Mouse (Mus musculus) embryo, embryonic 11.5 days (tissue): ENCODE results near the gene Usp21.
A peak's percentile ranks its signal among the peaks of the same experiment; 100 is the strongest.

Experiments used
- DNase-seq: peaks from one replicate; pipeline ENCODE4 v3.0.0-alpha.2; 2012; ENCODE audit warnings: low read depth, low spot score

The Usp21 gene

GRCm38 (mm10) chr1:171265971-171266744, 21.6 kb downstream of the Usp21 start:
- no peak for DNase-seq

DNA sequence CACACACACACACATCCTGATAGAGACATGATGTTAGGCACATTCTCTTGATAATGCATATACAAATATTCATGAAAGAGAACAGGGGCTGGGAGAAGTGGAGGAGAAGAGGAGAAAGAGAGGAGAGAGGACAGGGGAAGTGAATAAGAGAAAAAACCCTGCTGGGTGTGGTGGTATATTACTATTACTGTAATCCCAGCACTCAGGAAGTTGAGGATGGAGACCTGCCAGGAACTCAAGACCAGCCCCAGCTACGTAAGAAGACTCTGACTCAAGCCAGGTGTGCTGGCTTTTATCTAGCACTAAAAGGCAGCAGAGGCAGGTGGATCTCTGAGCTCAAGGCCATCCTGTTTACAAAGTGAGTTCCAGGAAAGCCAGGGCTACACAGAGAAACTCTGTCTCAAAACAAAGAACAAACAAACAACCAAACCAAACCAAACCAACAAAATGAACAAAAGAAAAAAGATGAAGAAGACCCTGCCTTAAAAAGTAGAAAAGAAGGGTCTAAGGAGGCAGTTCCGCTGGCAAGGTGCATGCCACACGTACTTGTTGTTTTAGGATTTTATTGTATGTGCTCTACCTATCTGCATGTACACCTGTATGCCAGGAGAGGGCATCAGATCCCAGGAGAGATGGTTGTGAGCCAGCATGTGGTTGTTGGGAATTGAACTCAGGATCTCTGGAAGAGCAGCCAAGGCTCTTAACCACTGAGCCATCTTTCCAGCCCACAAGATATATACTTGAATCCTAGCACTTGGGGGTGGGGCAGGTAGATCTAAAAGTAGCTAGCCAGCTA, 23.9 kb downstream of the Usp21 start:
- no peak for DNase-seq

- no peak for DNase-seq
Observed at GRCm38 (mm10) chr1:171263185-171263611, 24.6 kb downstream of the Usp21 start.

GRCm38 (mm10) chr1:171262594-171263130, 25.1 kb downstream of the Usp21 start:
- no peak for DNase-seq

- no peak for DNase-seq
Observed at GRCm38 (mm10) chr1:171260316-171260715, 27.5 kb downstream of the Usp21 start.

DNA sequence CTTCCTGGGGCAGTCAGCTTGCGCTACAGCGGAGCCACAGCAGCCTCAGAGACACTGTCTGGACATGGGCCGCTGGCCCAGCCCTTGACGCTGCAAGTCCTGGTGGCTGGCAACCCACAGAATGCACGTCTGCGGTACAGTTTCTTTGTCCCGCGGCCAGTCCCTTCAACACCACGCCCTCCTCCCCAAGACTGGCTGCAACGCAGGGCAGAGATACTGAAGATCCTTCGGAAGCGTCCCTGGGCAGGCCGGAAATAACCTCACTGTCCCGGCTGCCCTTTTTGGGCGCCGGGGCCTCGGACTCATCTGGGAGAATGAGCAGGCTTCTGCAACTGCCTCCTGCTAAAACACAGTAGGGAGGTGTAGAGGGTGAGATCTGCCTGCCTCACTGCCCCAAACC, 28.9 kb downstream of the Usp21 start:
- DNase-seq = no peak

DNA sequence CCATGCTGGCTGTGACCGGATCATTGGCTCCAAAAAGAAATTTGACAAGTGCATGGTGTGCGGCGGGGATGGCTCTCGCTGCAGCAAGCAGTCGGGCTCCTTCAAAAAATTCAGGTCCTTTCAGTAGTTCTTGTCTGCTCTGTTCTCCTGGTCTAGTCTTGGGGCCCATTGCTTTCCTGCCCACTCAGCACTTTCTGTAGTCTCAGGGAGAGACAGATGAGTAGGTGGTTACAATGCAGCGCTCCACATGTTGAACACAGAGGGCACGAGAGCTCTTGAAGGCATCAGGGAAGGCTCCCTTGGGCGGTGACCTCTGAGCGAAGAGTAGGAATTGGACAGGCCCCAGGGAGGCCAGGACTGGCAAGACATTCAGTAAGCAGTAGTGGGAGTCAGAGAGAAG, 30.0 kb downstream of the Usp21 start:
- DNase-seq = no peak

DNA sequence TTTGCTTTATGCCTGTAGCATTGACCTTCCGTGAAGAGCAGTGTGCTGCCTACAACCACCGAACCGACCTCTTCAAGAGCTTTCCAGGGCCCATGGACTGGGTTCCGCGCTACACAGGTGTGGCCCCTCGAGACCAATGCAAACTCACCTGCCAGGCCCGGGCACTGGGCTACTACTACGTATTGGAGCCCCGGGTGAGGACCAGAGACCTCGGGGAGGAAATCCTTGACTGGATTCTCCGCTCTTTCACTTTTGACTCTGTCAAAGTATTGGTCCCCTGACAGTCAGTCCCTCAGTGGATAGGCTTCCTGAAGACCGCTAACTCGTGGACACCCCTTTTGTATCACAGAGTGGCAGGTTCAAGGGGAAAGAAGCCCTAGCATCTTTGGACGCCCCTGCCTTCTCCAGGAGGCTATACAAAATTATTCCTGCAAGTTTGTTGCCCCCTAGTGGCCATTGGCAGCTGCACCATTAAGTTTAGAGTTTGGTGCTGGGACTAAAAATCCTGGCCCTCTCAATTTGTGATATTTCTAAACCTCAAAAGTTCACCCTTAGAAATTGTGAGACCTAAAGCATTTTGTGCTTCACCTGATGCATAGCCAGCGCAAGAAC, 30.7 kb downstream of the Usp21 start:
- no peak for DNase-seq

GRCm38 (mm10) chr1:171256095-171256818, 31.5 kb downstream of the Usp21 start:
- DNase-seq = no peak

GRCm38 (mm10) chr1:171252415-171252814, 35.4 kb downstream of the Usp21 start:
- DNase-seq = no peak

- no peak for DNase-seq
Observed at GRCm38 (mm10) chr1:171251594-171252324, 36.0 kb downstream of the Usp21 start.

- DNase-seq = no peak
Observed at GRCm38 (mm10) chr1:171250680-171251593, 36.9 kb downstream of the Usp21 start, which contains the start of gene Ndufs2. Gene Ndufs2, minus strand, starts transcription at chr1:171251388.

- no peak for DNase-seq
Observed at GRCm38 (mm10) chr1:171249913-171250600, 37.7 kb downstream of the Usp21 start, which contains the start of gene Adamts4. Gene Adamts4, plus strand, starts transcription at chr1:171250421.

- DNase-seq = no peak
Observed at GRCm38 (mm10) chr1:171248386-171249226, 39.2 kb downstream of the Usp21 start.

GRCm38 (mm10) chr1:171247916-171248315, 39.9 kb downstream of the Usp21 start:
- no peak for DNase-seq

DNA sequence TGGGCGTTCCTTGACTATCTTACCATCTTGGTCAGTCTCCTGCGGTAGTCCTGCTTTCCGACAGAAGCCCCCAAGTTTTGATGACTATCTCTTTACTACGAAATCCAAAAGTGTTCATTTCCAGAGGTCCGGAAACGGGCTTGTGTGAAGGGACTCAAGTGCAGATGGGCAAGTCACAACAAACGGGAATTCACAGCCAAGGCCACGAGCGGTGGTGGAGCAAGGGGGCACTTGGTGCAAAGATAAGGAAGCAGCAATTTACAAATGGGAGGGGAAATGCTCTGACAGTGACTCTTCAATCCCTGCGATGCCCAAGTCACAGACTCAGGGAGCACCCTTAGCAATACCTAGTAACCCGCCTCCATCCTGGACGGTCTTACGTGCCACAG, 40.3 kb downstream of the Usp21 start:
- no peak for DNase-seq

- peak; percentile 92 for DNase-seq
Observed at GRCm38 (mm10) chr1:171246709-171247452, 40.9 kb downstream of the Usp21 start.
